Mouse (Mus musculus) hindbrain, embryonic 14.5 days (tissue): ENCODE data around the gene Nsun5. TPM values are rescaled to one million over a fixed set of nuclear protein-coding genes. Genes with fewer than 3 reads are reported as not detected.

Experiments used
- ATAC-seq: fragments of 200-750 bp; cut with Nextera tagmentation; 2 replicates; pipeline ENCODE4 v1.8.0; 2017; ENCODE audit warnings: moderate number of reproducible peaks, mild to moderate bottlenecking, moderate TSS enrichment, moderate library complexity; ENCODE audit not compliant: low FRiP score
- DNase-seq: peaks from one replicate; pipeline ENCODE4 v3.0.0-alpha.2; 2015; ENCODE audit warnings: low spot score
- H3K27ac ChIP-seq: fragments of 300-500 bp; sonication (generic); 2 replicates; pipeline ENCODE4 v1.5.1; 2014; ENCODE audit warnings: mild to moderate bottlenecking, moderate library complexity
- H3K27me3 ChIP-seq: fragments of 300-500 bp; sonication (generic); 2 replicates; pipeline ENCODE4 v1.6.1; 2014; ENCODE audit warnings: mild to moderate bottlenecking, low read length, mixed read lengths; ENCODE audit not compliant: control insufficient read depth, insufficient read depth
- H3K36me3 ChIP-seq: fragments of 300-500 bp; sonication (generic); replicated peaks from 2 replicates; pipeline ENCODE4 v1.6.1; 2014; ENCODE audit not compliant: control insufficient read depth, insufficient read depth
- H3K4me1 ChIP-seq: fragments of 300-500 bp; sonication (generic); replicated peaks from 2 replicates; pipeline ENCODE4 v1.6.1; 2014; ENCODE audit warnings: antibody characterized with exemption, low read length, mixed read lengths; ENCODE audit not compliant: control insufficient read depth, insufficient read depth
- H3K4me2 ChIP-seq: fragments of 300-500 bp; sonication (generic); replicated peaks from 2 replicates; pipeline ENCODE4 v1.6.1; 2014; ENCODE audit warnings: mild to moderate bottlenecking, moderate library complexity
- H3K4me3 ChIP-seq: fragments of 300-500 bp; sonication (generic); replicated peaks from 2 replicates; pipeline ENCODE4 v1.5.1; 2014; ENCODE audit warnings: mild to moderate bottlenecking, low read length
- H3K9ac ChIP-seq: fragments of 300-500 bp; sonication (generic); 2 replicates; pipeline ENCODE4 v1.6.1; 2014
- H3K9me3 ChIP-seq: fragments of 300-500 bp; sonication (generic); 2 replicates; pipeline ENCODE4 v1.6.1; 2016; ENCODE audit warnings: low read length; ENCODE audit not compliant: control insufficient read depth
- WGBS: fragments of 180-500 bp; shearing (Covaris S2); extraction: QIAGEN DNeasy Blood & Tissue Kit; methylation state at CpG from one replicate; pipeline ENCODE4 v1.1.7; 2014; 5-methylcytosine and 5-hydroxymethylcytosine counted together
- polyA plus RNA-seq: library from polyadenylated mRNA; unstranded; fragments of >200 nt; fragmentation: Nextera tagmentation; extraction: Ambion mirVana; gene quantifications from 2 replicates; pipeline ENCODE4 v1.2.1, GENCODE M21; 2014

The Nsun5 gene
- polyA plus RNA-seq, 1 experiment from 2014 or later: 21.1 TPM

- Histone ChIP-seq H3K4me1 (no peaks in the 10 kb centered on the region), H3K9ac (no peak overlapping the region), H3K27ac (no peak overlapping the region), H3K4me2 (no peak overlapping the region), H3K27me3 (no peaks in the 10 kb centered on the region), H3K4me3 (no peak overlapping the region), H3K36me3 (no peaks in the 10 kb centered on the region), H3K9me3 (no peaks in the 10 kb centered on the region)
- ATAC-seq (no peak), DNase-seq (no peak)
- WGBS: 65% methylated on average over 4 of the region's 4 CpGs
Measured at GRCm38 (mm10) chr5:135347511-135348011, 22.2 kb upstream of the Nsun5 start.

- 90% methylated on average over 35 of the region's 35 CpGs for WGBS
- Histone ChIP-seq H3K4me3 (no peak within 1 kb of the TSS), H3K9ac (no peak within 1 kb of the TSS), H3K27ac (no peak within 1 kb of the TSS), H3K4me1 (no peaks in the 10 kb centered on the region), H3K36me3 (no peaks in the 10 kb centered on the region), H3K4me2 (no peak within 1 kb of the TSS), H3K9me3 (no peaks in the 10 kb centered on the region), H3K27me3 (no peaks in the 10 kb centered on the region)
- no peak for DNase-seq
- ATAC-seq: no peak
Measured at GRCm38 (mm10) chr5:135349862-135350261, 19.9 kb upstream of the Nsun5 start, which contains the start of gene Fkbp6. Gene Fkbp6 (minus strand): TSS chr5:135350044.

- ATAC-seq (no peak), DNase-seq (no peak)
- H3K9me3 ChIP-seq: no peaks in the 10 kb centered on the region
- no peak overlapping the region for H3K27ac ChIP-seq
- WGBS: 90% methylated on average over 13 of the region's 13 CpGs
- no peak overlapping the region for H3K4me2 ChIP-seq
- no peaks in the 10 kb centered on the region for H3K27me3 ChIP-seq
- H3K9ac ChIP-seq: no peak overlapping the region
- H3K36me3 ChIP-seq: no peaks in the 10 kb centered on the region
- no peak overlapping the region for H3K4me3 ChIP-seq
- H3K4me1 ChIP-seq: no peaks in the 10 kb centered on the region
Measured at GRCm38 (mm10) chr5:135351606-135352005, 18.1 kb upstream of the Nsun5 start.

GRCm38 (mm10) chr5:135352995-135353394 lies 16.8 kb upstream of the Nsun5 start, which contains the start of gene Trim50:
Gene Trim50 (plus strand): TSS chr5:135353295.
- Histone ChIP-seq H3K27ac (no peak within 1 kb of the TSS), H3K27me3 (no peaks in the 10 kb centered on the region), H3K4me3 (no peak within 1 kb of the TSS), H3K4me2 (no peak within 1 kb of the TSS), H3K4me1 (no peaks in the 10 kb centered on the region), H3K36me3 (no peaks in the 10 kb centered on the region), H3K9me3 (no peaks in the 10 kb centered on the region), H3K9ac (no peak within 1 kb of the TSS)
- ATAC-seq (no peak), DNase-seq (no peak)
- 70% methylated on average over 9 of the region's 9 CpGs for WGBS

GRCm38 (mm10) chr5:135353564-135353963 lies 16.2 kb upstream of the Nsun5 start:
- H3K4me2 ChIP-seq: no peak overlapping the region
- H3K9ac ChIP-seq: no peak overlapping the region
- H3K4me3 ChIP-seq: no peak overlapping the region
- H3K27me3 ChIP-seq: no peaks in the 10 kb centered on the region
- H3K36me3 ChIP-seq: no peaks in the 10 kb centered on the region
- ATAC-seq (no peak), DNase-seq (no peak)
- no peak overlapping the region for H3K27ac ChIP-seq
- no peaks in the 10 kb centered on the region for H3K4me1 ChIP-seq
- 16% methylated on average over 20 of the region's 20 CpGs for WGBS
- H3K9me3 ChIP-seq: no peaks in the 10 kb centered on the region

- no peaks in the 10 kb centered on the region for H3K36me3 ChIP-seq
- no peaks in the 10 kb centered on the region for H3K27me3 ChIP-seq
- no peak overlapping the region for H3K4me2 ChIP-seq
- H3K4me1 ChIP-seq: no peaks in the 10 kb centered on the region
- H3K4me3 ChIP-seq: no peak overlapping the region
- no peak overlapping the region for H3K27ac ChIP-seq
- ATAC-seq (no peak), DNase-seq (no peak)
- 33% methylated on average over 1 of the region's 1 CpGs for whole genome bisulfite sequencing
- H3K9ac ChIP-seq: no peak overlapping the region
- H3K9me3 ChIP-seq: no peaks in the 10 kb centered on the region
Measured at GRCm38 (mm10) chr5:135356090-135356489, 13.7 kb upstream of the Nsun5 start.

- ATAC-seq (peak; percentile 86), DNase-seq (no peak)
- no peak overlapping the region for H3K4me3 ChIP-seq
- H3K27me3 ChIP-seq: no peaks in the 10 kb centered on the region
- H3K9ac ChIP-seq: no peak overlapping the region
- no peaks in the 10 kb centered on the region for H3K9me3 ChIP-seq
- no peak overlapping the region for H3K27ac ChIP-seq
- no peak overlapping the region for H3K4me2 ChIP-seq
- H3K36me3 ChIP-seq: no peaks in the 10 kb centered on the region
- H3K4me1 ChIP-seq: no peaks in the 10 kb centered on the region
- 94% methylated on average over 2 of the region's 2 CpGs for WGBS
Measured at GRCm38 (mm10) chr5:135357556-135357955, 12.2 kb upstream of the Nsun5 start.

- Histone ChIP-seq H3K27ac (no peak overlapping the region), H3K36me3 (no peaks in the 10 kb centered on the region), H3K4me3 (no peak overlapping the region), H3K9me3 (no peaks in the 10 kb centered on the region), H3K4me2 (no peak overlapping the region), H3K27me3 (no peaks in the 10 kb centered on the region), H3K9ac (no peak overlapping the region), H3K4me1 (no peaks in the 10 kb centered on the region)
- DNase-seq (no peak), ATAC-seq (no peak)
- WGBS: 94% methylated on average over 2 of the region's 2 CpGs
Measured at GRCm38 (mm10) chr5:135359772-135360171, 10.0 kb upstream of the Nsun5 start.

GRCm38 (mm10) chr5:135362572-135362971 lies 7.2 kb upstream of the Nsun5 start:
- Histone ChIP-seq H3K9ac (no peak overlapping the region), H3K4me3 (no peak overlapping the region), H3K27ac (no peak overlapping the region), H3K36me3 (no peaks in the 10 kb centered on the region), H3K4me2 (no peak overlapping the region), H3K27me3 (no peaks in the 10 kb centered on the region), H3K9me3 (no peaks in the 10 kb centered on the region), H3K4me1 (no peaks in the 10 kb centered on the region)
- no peak for ATAC-seq
- WGBS: 90% methylated on average over 3 of the region's 3 CpGs
- no peak for DNase-seq

- H3K4me1 ChIP-seq: no peaks in the 10 kb centered on the region
- DNase-seq (peak; percentile 30), ATAC-seq (0 out of 2 replicates have a peak, but pooled peaks have one; percentile 27)
- no peak overlapping the region for H3K4me3 ChIP-seq
- H3K36me3 ChIP-seq: no peaks in the 10 kb centered on the region
- H3K4me2 ChIP-seq: no peak overlapping the region
- WGBS: 28% methylated on average over 12 of the region's 12 CpGs
- H3K9ac ChIP-seq: no peak overlapping the region
- H3K27ac ChIP-seq: no peak overlapping the region
- H3K27me3 ChIP-seq: no peaks in the 10 kb centered on the region
- no peaks in the 10 kb centered on the region for H3K9me3 ChIP-seq
Measured at GRCm38 (mm10) chr5:135363540-135363939, 6.2 kb upstream of the Nsun5 start.
